Mouse (Mus musculus) liver, embryonic 14.5 days (tissue): ENCODE measurements at regions not wholly inside any gene's neighbourhood (a gene's known extent, or its start where the extent isn't known, plus 50 kb on each side); places are given as distances from the start of the nearest gene placed in this dataset.
"Not testable (repeated sequence)": the region's sequence is repeated elsewhere in the genome, so short reads cannot be mapped to it uniquely, and the experiment has no call there.

ENCODE experiments used
- ATAC-seq: fragments of 200-750 bp; cut with Nextera tagmentation; 2 replicates; pipeline ENCODE4 v1.8.0; 2017; ENCODE audit warnings: moderate number of reproducible peaks, mild to moderate bottlenecking, moderate library complexity; ENCODE audit not compliant: insufficient read depth
- DNase-seq, 3 experiments: peaks; one replicate each; pipeline ENCODE4 v3.0.0-alpha.2; 2012 to 2013; ENCODE audit warnings: low read depth in 3 of 3, low spot score in 3 of 3
- H3K27ac ChIP-seq: fragments of 300-500 bp; sonication (generic); 2 replicates; pipeline ENCODE4 v1.5.1; 2014; ENCODE audit warnings: moderate library complexity, mild to moderate bottlenecking, control low read depth, inconsistent platforms
- H3K27me3 ChIP-seq: fragments of 300-500 bp; sonication (generic); 2 replicates; pipeline ENCODE4 v1.6.1; 2014; ENCODE audit warnings: mild to moderate bottlenecking, low read length, moderate library complexity; ENCODE audit not compliant: control insufficient read depth, insufficient read depth
- H3K36me3 ChIP-seq: fragments of 300-500 bp; sonication (generic); replicated peaks from 2 replicates; pipeline ENCODE4 v1.6.1; 2014; ENCODE audit warnings: low read depth; ENCODE audit not compliant: control insufficient read depth, insufficient read depth
- H3K4me1 ChIP-seq, 2 experiments: fragments of 200-500 bp in 1 of 2; fragments of 300-500 bp in 1 of 2; sonication (generic) in 1 of 2; replicated peaks; 2 replicates each; pipeline ENCODE4 v1.6.1; 2012 to 2014; ENCODE audit warnings: antibody characterized with exemption in 1 of 2, inconsistent platforms in 1 of 2, low read length in 1 of 2; ENCODE audit not compliant: control insufficient read depth in 2 of 2, insufficient read depth in 2 of 2
- H3K4me2 ChIP-seq: fragments of 300-500 bp; sonication (generic); 2 replicates; pipeline ENCODE4 v1.6.1; 2014; ENCODE audit warnings: low read depth, mild to moderate bottlenecking, control low read depth, moderate library complexity
- H3K4me3 ChIP-seq, 2 experiments: fragments of 200-500 bp in 1 of 2; fragments of 300-500 bp in 1 of 2; sonication (generic) in 1 of 2; 2 replicates each; pipeline ENCODE4 v1.5.1; 2012 to 2014; ENCODE audit warnings: low read depth in 2 of 2, low read length in 2 of 2, mild to moderate bottlenecking in 2 of 2, control low read depth in 1 of 2, inconsistent platforms in 1 of 2, moderate library complexity in 1 of 2; ENCODE audit not compliant: insufficient read depth in 1 of 2
- H3K9ac ChIP-seq: fragments of 300-500 bp; sonication (generic); replicated peaks from 2 replicates; pipeline ENCODE4 v1.6.1; 2014; ENCODE audit warnings: mild to moderate bottlenecking, control low read depth, moderate library complexity
- H3K9me3 ChIP-seq: fragments of 300-500 bp; sonication (generic); 2 replicates; pipeline ENCODE4 v1.6.1; 2016; ENCODE audit warnings: low read length, mixed read lengths; ENCODE audit not compliant: control insufficient read depth
- WGBS: fragments of 180-500 bp; shearing (Covaris S2); extraction: QIAGEN DNeasy Blood & Tissue Kit; methylation state at CpG from one replicate; pipeline ENCODE4 v1.1.7; 2014; ENCODE audit not compliant: insufficient replicate concordance; 5-methylcytosine and 5-hydroxymethylcytosine counted together

DNA sequence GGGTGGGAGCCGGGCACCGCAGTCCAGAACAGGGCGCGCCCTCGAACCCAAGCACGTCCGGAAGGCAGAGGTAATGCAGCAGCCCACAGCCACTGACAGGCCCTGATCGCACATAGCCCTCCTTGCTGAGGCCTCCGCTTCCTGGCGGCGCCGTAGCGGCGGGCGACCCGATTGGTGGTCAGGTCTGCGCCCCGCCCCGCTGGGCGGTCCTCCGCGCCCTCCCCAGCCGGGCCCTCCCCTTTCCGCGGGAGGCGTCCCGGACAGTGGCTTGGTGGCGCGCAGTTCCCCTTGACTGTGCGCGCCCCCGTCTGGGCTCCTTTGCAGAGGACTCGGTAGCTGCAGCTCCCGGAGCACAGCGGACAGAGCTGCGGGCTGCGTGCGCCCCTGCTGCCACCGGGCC is 375.5 kb upstream of the Asap2 start:
- not testable (repeated sequence) for H3K36me3 ChIP-seq, ATAC-seq, H3K27me3 ChIP-seq, H3K9me3 ChIP-seq, H3K27ac ChIP-seq, H3K9ac ChIP-seq, H3K4me3 ChIP-seq, H3K4me2 ChIP-seq, H3K4me1 ChIP-seq
- peak in 1 of 3 experiments; percentile 0 for DNase-seq
- WGBS, result 0% methylated on average over 18 of the region's 39 CpGs
